Mouse (Mus musculus) monocyte, adult 5-6 weeks (primary cell): Measurements from ENCODE around the gene Arhgap21. TPM values are rescaled to one million over a fixed set of nuclear protein-coding genes. Genes with fewer than 3 reads are reported as not detected.

ENCODE experiments used
- ATAC-seq: fragments of 153-309, 156-312 bp; replicated peaks from 2 replicates; pipeline ENCODE4 v1.8.0; 2017; ENCODE audit warnings: mild to moderate bottlenecking; ENCODE audit not compliant: low TSS enrichment, insufficient number of reproducible peaks, severe bottlenecking, poor library complexity, low FRiP score
- total RNA-seq: library from RNA; stranded (forward); fragments of 200-1000, 200-491, 200-594 nt; gene quantifications from 3 replicates; pipeline ENCODE4 v1.2.3, GENCODE M21; 2017

Arhgap21 gene
- total RNA-seq, 1 experiment from 2014 or later, result 16.4 TPM

DNA sequence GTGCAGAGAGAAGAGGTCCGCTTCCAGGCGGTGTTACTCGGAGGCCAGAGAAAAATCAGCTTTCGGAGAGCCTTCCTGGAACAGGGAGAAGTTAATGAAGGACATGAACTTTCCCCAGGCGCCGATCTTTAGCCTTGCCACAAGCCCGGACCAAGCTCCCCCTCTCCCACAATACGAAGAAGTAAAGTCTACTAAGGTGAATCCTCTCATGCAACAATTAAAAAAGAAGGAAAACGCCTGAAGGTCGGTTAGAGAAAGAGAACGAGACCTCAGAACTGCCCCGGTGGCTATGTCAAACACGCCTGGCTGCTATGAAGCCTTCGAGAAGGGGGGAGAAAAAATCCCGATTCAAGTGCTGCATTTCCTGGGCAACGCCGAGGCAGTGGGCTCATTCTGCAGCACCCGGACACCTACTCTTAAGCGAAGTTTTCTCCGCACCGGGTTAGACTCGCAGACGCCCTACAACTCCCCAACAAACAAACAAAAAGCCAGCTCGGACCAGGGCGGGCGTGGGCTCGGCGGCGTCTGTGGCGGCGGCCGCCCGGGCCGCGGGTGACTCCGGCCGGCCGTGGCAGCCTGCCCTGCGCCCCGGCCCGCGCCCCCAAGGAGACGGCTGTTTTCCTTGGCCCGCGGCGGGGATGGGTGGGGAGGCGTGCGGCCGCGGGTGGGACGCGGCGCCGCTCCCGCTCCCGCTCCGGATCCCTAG lies 882 bp downstream of the Arhgap21 start:
- no peak for ATAC-seq

DNA sequence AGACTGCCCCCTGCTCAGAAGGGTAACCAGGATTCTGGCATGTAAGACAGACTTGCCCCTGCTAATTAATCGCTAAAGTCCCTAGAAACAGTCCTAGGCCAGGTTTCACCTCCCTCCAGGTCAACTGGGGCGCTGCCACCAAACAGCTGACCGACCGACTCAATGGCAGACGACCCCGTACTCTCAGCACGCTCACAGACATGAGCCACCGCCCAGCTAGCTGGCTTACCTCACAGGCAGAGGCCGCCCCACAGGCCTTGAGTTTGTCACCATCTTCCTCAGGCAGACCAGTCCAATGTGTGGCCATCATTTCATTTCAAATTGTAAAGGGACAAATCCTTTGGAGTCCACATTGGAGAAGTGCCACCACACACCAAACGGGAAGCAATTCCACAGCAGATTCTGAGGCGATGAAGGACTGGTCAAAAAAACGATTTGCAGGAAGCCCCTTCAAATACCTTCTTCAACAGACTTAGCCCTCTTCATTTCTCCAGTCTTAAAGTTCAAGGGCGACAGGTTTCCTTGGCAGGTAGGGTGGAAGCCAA lies 1.5 kb downstream of the Arhgap21 start:
- no peak for ATAC-seq

- no peak for ATAC-seq
These were observed 2.2 kb downstream of the Arhgap21 start for GRCm38 (mm10) chr2:20966176-20967100.

DNA sequence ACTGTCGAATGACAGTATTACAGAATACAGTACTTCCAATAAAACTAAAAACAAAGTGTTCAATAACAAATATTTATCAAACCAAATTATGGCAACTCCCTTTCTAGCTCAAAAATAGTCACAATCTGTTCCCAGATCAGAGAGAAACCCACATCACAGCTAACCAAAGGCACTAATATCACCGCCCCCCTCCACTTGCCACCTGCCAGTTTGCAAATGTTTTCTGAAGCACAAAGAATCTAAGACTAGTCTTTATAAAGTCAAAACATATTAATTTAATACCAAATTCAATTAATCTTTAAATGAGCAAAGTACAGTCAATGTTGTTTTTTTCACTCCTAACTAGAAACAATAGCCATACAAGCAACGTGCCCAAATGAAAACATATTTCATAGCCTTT lies 3.3 kb downstream of the Arhgap21 start:
- ATAC-seq, result no peak

GRCm38 (mm10) chr2:20964461-20964860 lies 4.2 kb downstream of the Arhgap21 start:
- ATAC-seq, result no peak

DNA sequence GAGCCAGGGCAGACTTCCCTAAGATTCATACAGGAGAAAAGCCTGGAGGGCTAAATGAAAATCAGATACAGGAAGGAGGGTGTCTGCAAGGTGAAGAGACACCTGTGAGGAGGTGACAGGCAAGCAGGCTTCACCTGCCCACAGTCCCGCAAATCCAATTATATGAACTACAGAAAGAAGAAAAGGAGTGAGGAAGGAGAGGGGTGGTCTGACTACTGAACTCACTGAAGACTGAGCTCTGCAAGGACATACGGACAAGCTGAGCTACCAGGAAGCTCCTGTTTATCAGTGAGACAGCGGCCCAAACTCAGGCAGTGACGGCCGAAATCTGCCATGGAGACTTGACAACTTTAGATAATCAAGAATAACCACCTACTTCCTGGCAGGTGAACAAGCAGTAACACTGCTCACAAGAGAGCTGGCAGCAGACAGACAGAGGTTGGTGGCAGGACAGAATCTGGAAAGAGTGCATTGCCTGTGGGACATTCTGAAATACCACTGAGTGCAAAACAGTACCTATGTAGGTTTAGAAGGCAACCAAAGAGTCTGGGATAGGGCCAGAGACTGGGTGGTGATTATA lies 5.4 kb downstream of the Arhgap21 start:
- no peak for ATAC-seq

GRCm38 (mm10) chr2:20962284-20962683 lies 6.4 kb downstream of the Arhgap21 start:
- no peak for ATAC-seq

- peak; percentile 85 for ATAC-seq
These were observed 6.9 kb downstream of the Arhgap21 start for GRCm38 (mm10) chr2:20961825-20962224.

- no peak for ATAC-seq
These were observed 7.4 kb downstream of the Arhgap21 start for GRCm38 (mm10) chr2:20961295-20961694.

GRCm38 (mm10) chr2:20960668-20961035 lies 8.0 kb downstream of the Arhgap21 start:
- ATAC-seq, result no peak

DNA sequence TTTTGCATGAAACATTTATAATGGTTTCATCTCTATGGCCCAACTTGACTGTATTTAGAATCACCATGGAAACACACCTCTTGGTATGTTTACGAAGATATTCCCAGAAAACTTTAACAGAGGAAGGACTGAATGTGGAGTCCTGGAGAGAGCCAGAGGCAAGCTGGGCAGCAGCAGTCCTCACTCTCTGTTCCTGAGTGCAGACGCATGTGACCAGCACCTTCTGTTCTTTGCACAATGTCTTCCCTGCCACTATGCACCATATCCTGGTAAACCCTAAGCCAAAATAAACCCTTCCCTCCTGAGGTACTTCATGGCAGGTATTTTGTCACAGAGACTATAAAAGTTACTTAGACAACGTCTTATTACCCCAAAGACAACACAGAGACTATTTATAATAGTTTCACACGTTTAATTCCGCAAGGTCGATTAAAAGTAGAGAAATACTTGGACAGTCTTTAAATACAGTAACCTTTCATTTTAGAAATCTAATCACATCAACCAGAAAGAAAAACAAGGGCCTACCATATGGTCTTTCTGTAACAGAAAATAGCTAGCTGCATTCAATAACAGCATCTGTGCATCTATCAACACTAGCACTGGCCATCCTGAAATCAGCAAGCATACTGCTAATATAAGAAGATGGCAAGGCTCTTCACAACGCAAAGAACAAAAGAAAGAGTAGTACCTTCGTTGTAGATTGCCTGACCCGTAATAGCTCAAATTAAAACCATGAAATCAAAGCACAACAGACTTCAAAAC lies 8.6 kb downstream of the Arhgap21 start:
- no peak for ATAC-seq

- no peak for ATAC-seq
These were observed 9.6 kb downstream of the Arhgap21 start for GRCm38 (mm10) chr2:20959045-20959444.

- no peak for ATAC-seq
These were observed 10.7 kb downstream of the Arhgap21 start for GRCm38 (mm10) chr2:20957995-20958394.

DNA sequence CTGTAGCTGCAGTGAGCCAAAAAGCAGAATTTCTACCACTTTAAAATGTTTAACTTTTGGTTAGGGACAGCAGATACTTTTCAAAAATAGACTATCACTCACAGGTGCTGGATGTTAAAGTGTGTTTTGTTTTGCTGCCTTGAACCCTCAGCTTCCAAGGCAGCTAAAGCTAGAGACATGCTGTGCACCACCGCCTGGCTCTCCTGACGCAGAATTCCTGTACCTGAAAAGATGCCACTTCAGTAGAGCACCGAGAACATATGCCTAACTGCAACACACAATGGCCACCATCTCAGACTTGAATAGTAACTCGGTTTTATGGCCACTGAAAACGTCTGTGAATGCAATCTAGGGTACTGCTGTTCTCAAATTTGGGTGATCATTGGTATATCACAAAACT lies 12.0 kb downstream of the Arhgap21 start:
- ATAC-seq, result no peak

GRCm38 (mm10) chr2:20955996-20956395 lies 12.7 kb downstream of the Arhgap21 start:
- ATAC-seq, result no peak

GRCm38 (mm10) chr2:20955376-20955775 lies 13.3 kb downstream of the Arhgap21 start:
- ATAC-seq, result no peak

DNA sequence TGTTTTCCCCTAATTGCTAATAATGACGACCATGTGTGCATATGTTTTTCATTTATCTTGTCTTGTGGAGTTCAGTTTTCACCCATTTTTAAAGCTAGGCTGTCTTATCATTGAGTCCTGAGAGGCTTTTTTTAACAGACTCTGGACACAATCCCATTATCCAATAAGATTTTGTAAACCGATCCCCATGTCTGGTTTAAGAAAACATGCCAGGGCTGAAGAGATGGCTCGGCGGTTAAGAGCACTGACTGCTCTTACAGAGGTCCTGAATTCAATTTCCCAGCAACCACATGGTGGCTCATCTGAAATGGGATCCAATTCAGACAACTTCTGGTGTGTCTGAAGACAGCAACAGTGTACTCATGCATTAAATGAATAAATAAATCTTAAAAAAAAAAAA lies 16.0 kb downstream of the Arhgap21 start:
- no peak for ATAC-seq

- no peak for ATAC-seq
These were observed 19.5 kb downstream of the Arhgap21 start for GRCm38 (mm10) chr2:20949168-20949567.

DNA sequence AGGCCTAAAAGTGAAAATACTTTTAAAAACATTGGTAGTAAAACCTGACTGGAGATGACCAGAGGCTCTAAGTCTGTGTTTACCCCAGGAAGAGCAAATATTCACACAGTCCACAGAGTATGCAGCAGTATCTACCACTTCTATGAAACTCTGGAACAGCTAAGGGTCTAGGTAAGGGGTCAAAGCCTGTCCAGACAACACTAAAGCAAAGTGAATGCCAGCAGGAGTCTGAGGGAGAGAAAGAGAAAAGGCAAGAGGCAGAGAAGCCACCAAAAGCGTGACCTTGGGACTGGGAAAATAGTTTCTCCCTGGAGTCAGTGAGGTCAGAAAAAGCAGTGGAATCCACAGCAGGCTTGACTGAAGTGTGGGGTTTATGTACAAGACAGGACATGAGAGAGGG lies 21.6 kb downstream of the Arhgap21 start:
- ATAC-seq, result no peak
